9 mouse cellular contexts compared by ENCODE assay signal in genomic region chr1:177984206-177984605, GRCm38 (mm10). TPM values are rescaled to one million over a fixed set of nuclear protein-coding genes. Genes with fewer than 3 reads are reported as not detected.
A peak's percentile ranks its signal among the peaks of the same experiment; 100 is the strongest.
DNase-seq lines count a peak whose midpoint lies in the region; ATAC-seq and TF ChIP-seq lines count a peak whose summit lies in the region.
"Had no signal": no experiment of that assay in that cellular context is flagged by ENCODE, and none has a peak within 500 bp of the region (broad histone marks: within the 10 kb centered on the region; RNA-seq: fewer than 3 reads in every experiment).

No protein-coding gene starts in this region.

- H3K36me3 ChIP-seq in heart, embryonic 10.5 days: no peaks in the 10 kb centered on the region; the same call in 1 of the 2 replicates
- no peaks in the 10 kb centered on the region for H3K36me3 ChIP-seq in intestine, embryonic 14.5 days (ENCODE audit: control insufficient read depth, insufficient read depth, low read length)
- no peaks in the 10 kb centered on the region for H3K36me3 ChIP-seq in stomach, embryonic 16.5 days (ENCODE audit: control insufficient read depth, insufficient read depth, low read length)
- H3K36me3 ChIP-seq: G1E had no signal

- no peak overlapping the region for H3K9ac ChIP-seq in intestine, embryonic 14.5 days (ENCODE audit: low read length)
- no peak overlapping the region for H3K9ac ChIP-seq in stomach, embryonic 16.5 days (ENCODE audit: low read length)

- no peak overlapping the region for H3K27ac ChIP-seq in heart, embryonic 10.5 days
- no peak overlapping the region for H3K27ac ChIP-seq in intestine, embryonic 14.5 days (ENCODE audit: low read depth)
- no peak overlapping the region for H3K27ac ChIP-seq in stomach, embryonic 16.5 days (ENCODE audit: low read length)

- TF ChIP-seq POLR2A in lung, adult 2 months (IDR thresholded peaks at IDR 0.05; ENCODE audit: borderline replicate concordance, extremely low read depth, low read depth, low read length): no peak

- DNase-seq in heart, embryonic 10.5 days (ENCODE audit: low spot score): no peak
- DNase-seq in heart, postnatal 10 days: no peak
- DNase-seq in cerebellum, adult 9-11 months: peak; percentile 51
- no peak for DNase-seq in intestine, embryonic 14.5 days (ENCODE audit: low spot score)
- DNase-seq in lung, adult 2 months: peak; percentile 46
- DNase-seq in gastrocnemius, postnatal 36 days: no peak
- no peak for DNase-seq in urinary bladder, postnatal 36 days (ENCODE audit: low spot score in 2 of 2)

- peak overlapping the region; percentile 41 for H3K4me2 ChIP-seq in intestine, embryonic 14.5 days (ENCODE audit: low read length)
- H3K4me2 ChIP-seq in stomach, embryonic 16.5 days (ENCODE audit: low read depth, low read length): peak overlapping the region; percentile 46

- intact Hi-C loops in heart, postnatal 10 days (cut with DNase I): loop anchor here (5.0 kb wide), 2 partner anchors 187 to 203 kb away; partner anchors contain the start of genes Adss and Desi2
- intact Hi-C loops in gastrocnemius, postnatal 36 days (cut with DNase I): loop anchor here (10.0 kb wide), 1 partner anchor 201 kb away; the partner anchor contains the start of gene Desi2

- no peaks in the 10 kb centered on the region for H3K27me3 ChIP-seq in heart, embryonic 10.5 days (ENCODE audit: insufficient read depth, poor library complexity, severe bottlenecking)
- no peaks in the 10 kb centered on the region for H3K27me3 ChIP-seq in intestine, embryonic 14.5 days (replicated peaks; ENCODE audit: control insufficient read depth, insufficient read depth, low read length)
- H3K27me3 ChIP-seq in stomach, embryonic 16.5 days (ENCODE audit: control insufficient read depth, insufficient read depth, low read length): no peaks in the 10 kb centered on the region

- H3K4me3 ChIP-seq in heart, embryonic 10.5 days: peak overlapping the region; percentile 9; the same call in 1 of the 2 replicates
- peak overlapping the region; percentile 10; the same call in 1 of the 2 replicates for H3K4me3 ChIP-seq in intestine, embryonic 14.5 days (ENCODE audit: low read depth, low read length)
- H3K4me3 ChIP-seq in lung, adult 2 months (replicated peaks; ENCODE audit: extremely low read depth, low read depth, low read length): no peak overlapping the region
- H3K4me3 ChIP-seq in stomach, embryonic 16.5 days (replicated peaks; ENCODE audit: low read length): peak overlapping the region; percentile 21; the same call in 1 of the 2 replicates

- H3K9me3 ChIP-seq in heart, embryonic 10.5 days: no peaks in the 10 kb centered on the region
- no peaks in the 10 kb centered on the region for H3K9me3 ChIP-seq in intestine, embryonic 14.5 days (ENCODE audit: control insufficient read depth, low read length)
- no peaks in the 10 kb centered on the region; the same call in 1 of the 2 replicates for H3K9me3 ChIP-seq in stomach, embryonic 16.5 days (replicated peaks; ENCODE audit: control insufficient read depth, low read length)
- H3K9me3 ChIP-seq: G1E had no signal

- ATAC-seq in intestine, embryonic 14.5 days (replicated peaks; ENCODE audit: low FRiP score, low TSS enrichment, low read depth): no peak
- ATAC-seq in stomach, embryonic 16.5 days (ENCODE audit: insufficient read depth, low FRiP score): no peak

- no peak for TF ChIP-seq CTCF in lung, adult 2 months (IDR thresholded peaks at IDR 0.05; ENCODE audit: insufficient read depth, low read length)

- WGBS in heart, embryonic 10.5 days: 62% methylated on average over 9 of the region's 9 CpGs
- 58% methylated on average over 9 of the region's 9 CpGs for WGBS in intestine, embryonic 14.5 days
- WGBS in lung, adult 2 months: 48% methylated on average over 9 of the region's 9 CpGs
- 57% methylated on average over 9 of the region's 9 CpGs for WGBS in stomach, embryonic 16.5 days

- no peaks in the 10 kb centered on the region for H3K4me1 ChIP-seq in heart, embryonic 10.5 days
- H3K4me1 ChIP-seq in intestine, embryonic 14.5 days (replicated peaks; ENCODE audit: control insufficient read depth, insufficient read depth, low read length): no peaks in the 10 kb centered on the region
- H3K4me1 ChIP-seq in lung, adult 2 months (ENCODE audit: control insufficient read depth, insufficient read depth, low read length): no peaks in the 10 kb centered on the region
- H3K4me1 ChIP-seq in stomach, embryonic 16.5 days (ENCODE audit: control insufficient read depth, insufficient read depth, low read length): no peaks in the 10 kb centered on the region

RNA-seq across cellular contexts. Expression of gene Catspere2, which starts 1.0 kb away (rescaled TPM):
- polyA plus RNA-seq in heart, embryonic 10.5 days (2016; fragmentation: Nextera tagmentation; extraction: Ambion mirVana): 0.07 and 0.15 TPM in 2 replicates
- under 1 TPM; 0.17 to 0.26 TPM for total RNA-seq in heart, postnatal 10 days (2021)
- polyA plus RNA-seq in intestine, embryonic 14.5 days (2014; fragmentation: Nextera tagmentation; extraction: Ambion mirVana): 0.14 and 0.23 TPM in 2 replicates
- polyA plus RNA-seq in lung, adult 2 months (2012; rRNA removed): 1.4 and 2.3 TPM in 2 replicates
- polyA plus RNA-seq in stomach, embryonic 16.5 days (2015; fragmentation: Nextera tagmentation; extraction: Ambion mirVana): 0.25 and 0.42 TPM in 2 replicates
- under 1 TPM; 0.10 to 0.12 TPM for total RNA-seq in gastrocnemius, postnatal 36 days (2021)
- polyA plus RNA-seq: G1E had no signal

Comparison
In these comparisons a context has a peak if more than half of its experiments do, and no peak if none do; other contexts are left out.
1. DNase-seq: peak in cerebellum, adult 9-11 months (single experiment) and lung, adult 2 months (single experiment); none in heart, embryonic 10.5 days (single experiment), heart, postnatal 10 days (0 of 2), intestine, embryonic 14.5 days (single experiment), gastrocnemius, postnatal 36 days (0 of 2) and urinary bladder, postnatal 36 days (0 of 2).